Mouse (Mus musculus) limb, embryonic 14.5 days (tissue): ENCODE measurements around the gene Arhgef3. TPM values are rescaled to one million over a fixed set of nuclear protein-coding genes. Genes with fewer than 3 reads are reported as not detected.

Source experiments
- ATAC-seq: fragments of 200-750 bp; cut with Nextera tagmentation; 2 replicates; pipeline ENCODE4 v1.8.0; 2017; ENCODE audit warnings: low read depth, moderate number of reproducible peaks, moderate TSS enrichment; ENCODE audit not compliant: low FRiP score
- DNase-seq: peaks from one replicate; pipeline ENCODE4 v3.0.0-alpha.2; 2015; ENCODE audit warnings: low spot score
- H3K27ac ChIP-seq: fragments of 300-500 bp; sonication (generic); replicated peaks from 2 replicates; pipeline ENCODE4 v1.5.1; 2014; ENCODE audit warnings: low read depth, mild to moderate bottlenecking, low read length, moderate library complexity, mixed read lengths
- H3K27me3 ChIP-seq: fragments of 300-500 bp; sonication (generic); 2 replicates; pipeline ENCODE4 v1.6.1; 2014; ENCODE audit warnings: low read length, mixed read lengths; ENCODE audit not compliant: control insufficient read depth, insufficient read depth
- H3K36me3 ChIP-seq: fragments of 300-500 bp; sonication (generic); 2 replicates; pipeline ENCODE4 v1.6.1; 2014; ENCODE audit warnings: mild to moderate bottlenecking, low read length, moderate library complexity, mixed read lengths; ENCODE audit not compliant: control insufficient read depth, insufficient read depth
- H3K4me1 ChIP-seq: fragments of 300-500 bp; sonication (generic); 2 replicates; pipeline ENCODE4 v1.6.1; 2014; ENCODE audit warnings: antibody characterized with exemption, low read length, mixed read lengths; ENCODE audit not compliant: control insufficient read depth, insufficient read depth
- H3K4me2 ChIP-seq: fragments of 300-500 bp; sonication (generic); replicated peaks from 2 replicates; pipeline ENCODE4 v1.6.1; 2014; ENCODE audit warnings: low read depth, mild to moderate bottlenecking, low read length, moderate library complexity; ENCODE audit not compliant: severe bottlenecking
- H3K4me3 ChIP-seq: fragments of 300-500 bp; sonication (generic); replicated peaks from 2 replicates; pipeline ENCODE4 v1.5.1; 2014; ENCODE audit warnings: low read length
- H3K9ac ChIP-seq: fragments of 300-500 bp; sonication (generic); 2 replicates; pipeline ENCODE4 v1.6.1; 2014; ENCODE audit warnings: mild to moderate bottlenecking, low read depth, low read length, moderate library complexity; ENCODE audit not compliant: severe bottlenecking
- H3K9me3 ChIP-seq: fragments of 300-500 bp; sonication (generic); 2 replicates; pipeline ENCODE4 v1.6.1; 2016; ENCODE audit warnings: low read length; ENCODE audit not compliant: control insufficient read depth
- POLR2A ChIP-seq: fragments of 200-500 bp; IDR thresholded peaks from 2 replicates; pipeline ENCODE4 v1.8.0; 2012; ENCODE audit warnings: inconsistent platforms, mild to moderate bottlenecking, moderate library complexity, borderline replicate concordance; ENCODE audit not compliant: insufficient read depth, insufficient read length; ENCODE audit errors: extremely low read depth
- WGBS: fragments of 180-500 bp; shearing (Covaris S2); extraction: QIAGEN DNeasy Blood & Tissue Kit; methylation state at CpG from one replicate; pipeline ENCODE4 v1.1.7; 2014; 5-methylcytosine and 5-hydroxymethylcytosine counted together
- polyA plus RNA-seq, 2 experiments: library from polyadenylated mRNA; depleted of rRNA in 1 of 2; stranded (reverse) in 1 of 2; unstranded in 1 of 2; fragments of >200 nt; fragmentation: Nextera tagmentation in 1 of 2; extraction: Ambion mirVana in 1 of 2; gene quantifications; 2 replicates each; pipeline versions ENCODE4 v1.2.1 to v1.2.3; 2012 to 2014

Arhgef3 gene
- polyA plus RNA-seq, 2 experiments, result 14.3 to 22.5 TPM

DNA sequence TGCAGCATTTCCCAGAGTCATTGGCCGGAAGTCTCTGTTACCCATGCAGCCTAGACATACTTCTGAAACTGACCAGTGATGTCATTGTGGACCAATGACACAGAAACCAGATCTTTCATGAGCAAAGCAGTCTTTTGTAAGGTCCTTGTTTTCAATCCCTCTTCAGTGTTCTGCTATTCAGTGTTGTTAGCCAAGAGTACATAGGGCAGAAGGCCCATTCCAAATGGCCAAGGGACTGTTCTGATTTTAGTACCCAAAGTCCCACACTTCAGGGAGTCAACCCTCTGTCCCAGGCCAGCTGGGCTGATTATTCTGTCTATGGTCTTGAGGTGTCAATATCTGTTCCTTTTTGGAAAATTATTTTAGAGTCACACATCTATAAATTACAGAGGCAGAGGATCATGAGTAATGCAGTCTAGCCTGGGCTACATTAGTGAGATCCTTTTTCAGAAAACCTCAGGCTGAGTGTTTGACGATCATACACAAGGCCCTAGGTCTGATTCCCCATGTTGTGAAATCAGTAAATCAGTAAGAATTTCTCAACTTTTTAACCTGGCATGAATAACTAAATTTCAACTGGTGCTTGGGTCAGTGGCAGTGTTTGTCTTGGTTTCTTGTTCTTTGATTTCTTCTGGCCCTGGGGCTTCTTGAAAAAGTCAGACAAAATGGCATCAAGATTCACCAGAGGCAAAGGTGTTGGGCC, 97.2 kb downstream of the Arhgef3 start:
- ATAC-seq (no peak), DNase-seq (no peak)
- no peaks in the 10 kb centered on the region for H3K4me1 ChIP-seq
- no peak overlapping the region for H3K4me3 ChIP-seq
- no peak overlapping the region for H3K27ac ChIP-seq
- H3K9ac ChIP-seq, result no peak overlapping the region
- 95% methylated on average over 2 of the region's 2 CpGs for WGBS
- TF ChIP-seq POLR2A, result no peak
- H3K4me2 ChIP-seq, result no peak overlapping the region
- H3K9me3 ChIP-seq, result no peaks in the 10 kb centered on the region
- H3K36me3 ChIP-seq, result no peaks in the 10 kb centered on the region
- no peaks in the 10 kb centered on the region for H3K27me3 ChIP-seq

DNA sequence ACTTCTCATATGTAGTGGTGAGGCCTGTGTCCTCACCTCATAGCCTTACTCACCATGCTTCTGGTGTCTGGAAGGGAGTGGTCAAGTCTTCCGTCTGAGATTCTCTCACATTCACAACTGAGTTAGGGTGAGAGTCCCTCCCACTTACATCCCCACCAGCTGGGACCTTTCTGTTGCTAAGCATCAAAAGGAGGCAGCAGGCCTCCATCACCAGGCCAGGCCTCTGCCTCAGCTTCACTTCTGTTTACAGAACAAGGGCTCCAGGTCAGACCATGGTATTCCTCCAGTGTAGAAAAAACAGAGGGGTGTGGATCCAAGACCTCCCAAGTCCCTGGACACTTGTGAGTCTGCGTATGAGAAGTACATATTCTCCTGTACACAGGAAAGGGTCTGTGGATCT, 99.5 kb downstream of the Arhgef3 start:
- no peak for ATAC-seq
- WGBS, result 83% methylated on average over 2 of the region's 2 CpGs
- Histone ChIP-seq H3K9me3 (no peaks in the 10 kb centered on the region), H3K27ac (no peak overlapping the region), H3K4me3 (no peak overlapping the region), H3K4me2 (no peak overlapping the region), H3K36me3 (no peaks in the 10 kb centered on the region), H3K27me3 (no peaks in the 10 kb centered on the region), H3K4me1 (no peaks in the 10 kb centered on the region), H3K9ac (no peak overlapping the region)
- DNase-seq, result no peak
- TF ChIP-seq POLR2A, result no peak

DNA sequence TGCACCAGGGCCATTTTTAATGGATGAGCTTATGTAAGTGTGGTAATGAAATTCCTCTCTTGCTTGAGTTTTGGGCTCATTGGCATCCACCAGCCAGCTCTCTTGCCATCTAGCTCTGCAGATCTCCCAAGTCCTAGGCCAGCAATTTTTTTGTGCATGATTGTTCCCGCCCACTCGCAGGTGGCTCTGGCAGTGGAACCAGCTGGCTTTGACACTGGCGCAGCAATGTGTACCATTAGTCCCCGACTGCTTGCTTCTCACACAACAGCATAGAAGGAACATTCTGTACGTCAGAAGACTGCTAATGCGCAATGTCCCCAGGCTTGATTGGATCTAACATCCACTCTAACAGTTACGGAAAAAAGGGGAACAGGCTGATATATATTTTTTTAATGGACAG, 105.0 kb downstream of the Arhgef3 start:
- ATAC-seq (no peak), DNase-seq (no peak)
- Histone ChIP-seq H3K36me3 (no peaks in the 10 kb centered on the region), H3K27me3 (no peaks in the 10 kb centered on the region), H3K9me3 (no peaks in the 10 kb centered on the region), H3K4me1 (no peaks in the 10 kb centered on the region), H3K4me3 (no peak overlapping the region), H3K9ac (no peak overlapping the region), H3K27ac (no peak overlapping the region), H3K4me2 (no peak overlapping the region)
- TF ChIP-seq POLR2A, result no peak
- WGBS, result 87% methylated on average over 7 of the region's 7 CpGs

DNA sequence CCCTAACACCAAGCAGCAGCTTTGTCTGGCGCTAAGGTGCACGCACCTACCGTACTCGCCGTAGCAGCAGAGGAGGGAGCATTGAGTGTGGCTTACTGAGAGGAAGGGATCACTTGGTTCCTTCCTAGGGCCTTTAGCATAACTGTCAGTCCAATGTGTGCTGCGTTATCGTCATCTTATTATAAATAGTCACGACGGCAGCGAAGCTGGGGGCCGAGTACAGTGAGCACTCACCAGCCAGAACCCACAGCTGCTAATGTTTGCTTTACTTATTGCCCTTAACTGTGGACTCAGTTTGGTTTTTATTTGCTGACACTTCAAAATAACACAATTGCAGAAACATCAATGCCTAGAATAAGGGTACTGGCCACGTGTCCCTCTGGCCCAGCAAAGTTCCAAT, 105.6 kb downstream of the Arhgef3 start:
- WGBS, result 83% methylated on average over 12 of the region's 12 CpGs
- no peak overlapping the region for H3K4me3 ChIP-seq
- ATAC-seq, result no peak
- no peak for TF ChIP-seq POLR2A
- no peaks in the 10 kb centered on the region for H3K27me3 ChIP-seq
- H3K9me3 ChIP-seq, result no peaks in the 10 kb centered on the region
- H3K36me3 ChIP-seq, result no peaks in the 10 kb centered on the region
- no peak overlapping the region for H3K9ac ChIP-seq
- no peak overlapping the region for H3K4me2 ChIP-seq
- no peak for DNase-seq
- H3K4me1 ChIP-seq, result no peaks in the 10 kb centered on the region
- H3K27ac ChIP-seq, result no peak overlapping the region

DNA sequence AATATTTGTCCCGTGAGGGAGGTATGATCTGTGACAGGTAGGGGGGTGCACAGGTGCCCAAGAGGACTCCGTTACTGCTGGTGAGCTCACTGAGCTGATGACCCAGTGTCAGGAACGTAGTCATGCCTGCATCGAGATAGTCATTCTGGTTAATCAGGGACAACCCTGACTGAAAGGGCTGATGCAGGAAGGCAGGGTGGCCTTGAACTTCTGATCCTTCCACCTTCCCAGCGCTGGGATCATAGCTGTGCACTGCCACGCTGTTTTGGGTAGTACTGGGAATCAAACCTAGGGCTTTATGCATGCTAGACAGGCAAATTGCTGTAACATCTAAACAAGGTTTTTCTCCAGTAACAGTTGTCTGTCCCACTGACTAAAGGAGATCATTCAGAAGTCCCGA, 109.9 kb downstream of the Arhgef3 start:
- Histone ChIP-seq H3K4me2 (no peak overlapping the region), H3K9me3 (no peaks in the 10 kb centered on the region), H3K27ac (no peak overlapping the region), H3K36me3 (no peaks in the 10 kb centered on the region), H3K4me1 (0 out of 2 replicates have a peak, but pooled peaks cover 4% of the 10 kb centered on the region), H3K4me3 (no peak overlapping the region), H3K27me3 (no peaks in the 10 kb centered on the region), H3K9ac (no peak overlapping the region)
- DNase-seq (no peak), ATAC-seq (no peak)
- no peak for TF ChIP-seq POLR2A
- 84% methylated on average over 7 of the region's 7 CpGs for WGBS
